Mouse (Mus musculus) hindbrain, embryonic 14.5 days (tissue): Measurements from ENCODE around the gene St6galnac3. TPM values are rescaled to one million over a fixed set of nuclear protein-coding genes. Genes with fewer than 3 reads are reported as not detected.
A peak's percentile ranks its signal among the peaks of the same experiment; 100 is the strongest.

Experiments
- ATAC-seq: fragments of 200-750 bp; cut with Nextera tagmentation; 2 replicates; pipeline ENCODE4 v1.8.0; 2017; ENCODE audit warnings: moderate number of reproducible peaks, mild to moderate bottlenecking, moderate TSS enrichment, moderate library complexity; ENCODE audit not compliant: low FRiP score
- DNase-seq: peaks from one replicate; pipeline ENCODE4 v3.0.0-alpha.2; 2015; ENCODE audit warnings: low spot score
- H3K27ac ChIP-seq: fragments of 300-500 bp; sonication (generic); 2 replicates; pipeline ENCODE4 v1.5.1; 2014; ENCODE audit warnings: mild to moderate bottlenecking, moderate library complexity
- H3K27me3 ChIP-seq: fragments of 300-500 bp; sonication (generic); 2 replicates; pipeline ENCODE4 v1.6.1; 2014; ENCODE audit warnings: mild to moderate bottlenecking, low read length, mixed read lengths; ENCODE audit not compliant: control insufficient read depth, insufficient read depth
- H3K36me3 ChIP-seq: fragments of 300-500 bp; sonication (generic); replicated peaks from 2 replicates; pipeline ENCODE4 v1.6.1; 2014; ENCODE audit not compliant: control insufficient read depth, insufficient read depth
- H3K4me1 ChIP-seq: fragments of 300-500 bp; sonication (generic); replicated peaks from 2 replicates; pipeline ENCODE4 v1.6.1; 2014; ENCODE audit warnings: antibody characterized with exemption, low read length, mixed read lengths; ENCODE audit not compliant: control insufficient read depth, insufficient read depth
- H3K4me2 ChIP-seq: fragments of 300-500 bp; sonication (generic); replicated peaks from 2 replicates; pipeline ENCODE4 v1.6.1; 2014; ENCODE audit warnings: mild to moderate bottlenecking, moderate library complexity
- H3K4me3 ChIP-seq: fragments of 300-500 bp; sonication (generic); replicated peaks from 2 replicates; pipeline ENCODE4 v1.5.1; 2014; ENCODE audit warnings: mild to moderate bottlenecking, low read length
- H3K9ac ChIP-seq: fragments of 300-500 bp; sonication (generic); 2 replicates; pipeline ENCODE4 v1.6.1; 2014
- H3K9me3 ChIP-seq: fragments of 300-500 bp; sonication (generic); 2 replicates; pipeline ENCODE4 v1.6.1; 2016; ENCODE audit warnings: low read length; ENCODE audit not compliant: control insufficient read depth
- WGBS: fragments of 180-500 bp; shearing (Covaris S2); extraction: QIAGEN DNeasy Blood & Tissue Kit; methylation state at CpG from one replicate; pipeline ENCODE4 v1.1.7; 2014; 5-methylcytosine and 5-hydroxymethylcytosine counted together
- polyA plus RNA-seq: library from polyadenylated mRNA; unstranded; fragments of >200 nt; fragmentation: Nextera tagmentation; extraction: Ambion mirVana; gene quantifications from 2 replicates; pipeline ENCODE4 v1.2.1, GENCODE M21; 2014

The St6galnac3 gene
- polyA plus RNA-seq, 1 experiment from 2014 or later: 28.3 TPM

GRCm38 (mm10) chr3:153738421-153738820, 13.4 kb upstream of the St6galnac3 start:
- ATAC-seq: 0 out of 2 replicates have a peak, but pooled peaks have one; percentile 12

GRCm38 (mm10) chr3:153736756-153737280, 11.8 kb upstream of the St6galnac3 start:
- Histone ChIP-seq H3K9ac (no peak overlapping the region), H3K36me3 (no peaks in the 10 kb centered on the region), H3K4me3 (no peak overlapping the region), H3K4me2 (no peak overlapping the region), H3K27ac (no peak overlapping the region), H3K4me1 (0 out of 2 replicates have a peak, but pooled peaks cover 12% of the 10 kb centered on the region), H3K27me3 (no peaks in the 10 kb centered on the region), H3K9me3 (no peaks in the 10 kb centered on the region)
- ATAC-seq (no peak), DNase-seq (no peak)
- WGBS: 66% methylated on average over 16 of the region's 16 CpGs

More at GRCm38 (mm10) chr3:153738421-153738820, 13.4 kb upstream of the St6galnac3 start:
- no peak overlapping the region for H3K9ac ChIP-seq
- H3K9me3 ChIP-seq: no peaks in the 10 kb centered on the region
- WGBS: 19% methylated on average over 10 of the region's 10 CpGs
- no peak overlapping the region for H3K4me3 ChIP-seq
- DNase-seq: no peak
- no peak overlapping the region for H3K27ac ChIP-seq
- no peaks in the 10 kb centered on the region for H3K27me3 ChIP-seq
- no peak overlapping the region for H3K4me2 ChIP-seq
- no peaks in the 10 kb centered on the region for H3K36me3 ChIP-seq
- 0 out of 2 replicates have a peak, but pooled peaks cover 12% of the 10 kb centered on the region for H3K4me1 ChIP-seq

GRCm38 (mm10) chr3:153735796-153736549, 11.0 kb upstream of the St6galnac3 start:
- no peak overlapping the region for H3K27ac ChIP-seq
- 0 out of 2 replicates have a peak, but pooled peaks cover 12% of the 10 kb centered on the region for H3K4me1 ChIP-seq
- H3K9ac ChIP-seq: no peak overlapping the region
- no peak for ATAC-seq
- no peaks in the 10 kb centered on the region for H3K27me3 ChIP-seq
- no peaks in the 10 kb centered on the region for H3K9me3 ChIP-seq
- no peaks in the 10 kb centered on the region for H3K36me3 ChIP-seq
- no peak overlapping the region for H3K4me3 ChIP-seq
- DNase-seq: no peak
- 62% methylated on average over 13 of the region's 13 CpGs for WGBS
- no peak overlapping the region for H3K4me2 ChIP-seq

GRCm38 (mm10) chr3:153734741-153735140, 9.8 kb upstream of the St6galnac3 start:
- no peaks in the 10 kb centered on the region for H3K9me3 ChIP-seq
- H3K4me3 ChIP-seq: no peak overlapping the region
- H3K27me3 ChIP-seq: no peaks in the 10 kb centered on the region
- H3K36me3 ChIP-seq: no peaks in the 10 kb centered on the region
- no peak overlapping the region for H3K4me2 ChIP-seq
- H3K27ac ChIP-seq: no peak overlapping the region
- H3K4me1 ChIP-seq: 0 out of 2 replicates have a peak, but pooled peaks cover 12% of the 10 kb centered on the region
- 46% methylated on average over 10 of the region's 10 CpGs for WGBS
- H3K9ac ChIP-seq: no peak overlapping the region
- peak; percentile 29 for DNase-seq
- no peak for ATAC-seq

- ATAC-seq: no peak
- no peak for DNase-seq
- H3K9ac ChIP-seq: no peak overlapping the region
These were observed 8.6 kb upstream of the St6galnac3 start for GRCm38 (mm10) chr3:153733364-153734159.

GRCm38 (mm10) chr3:153732749-153733148, 7.8 kb upstream of the St6galnac3 start:
- H3K4me2 ChIP-seq: no peak overlapping the region
- H3K4me3 ChIP-seq: no peak overlapping the region
- H3K4me1 ChIP-seq: 0 out of 2 replicates have a peak, but pooled peaks cover 12% of the 10 kb centered on the region
- no peaks in the 10 kb centered on the region for H3K27me3 ChIP-seq
- WGBS: 33% methylated on average over 6 of the region's 6 CpGs
- H3K36me3 ChIP-seq: no peaks in the 10 kb centered on the region
- DNase-seq: no peak
- H3K27ac ChIP-seq: no peak overlapping the region
- no peak overlapping the region for H3K9ac ChIP-seq
- H3K9me3 ChIP-seq: no peaks in the 10 kb centered on the region
- ATAC-seq: no peak

More at GRCm38 (mm10) chr3:153733364-153734159, 8.6 kb upstream of the St6galnac3 start:
- Histone ChIP-seq H3K27me3 (no peaks in the 10 kb centered on the region), H3K36me3 (no peaks in the 10 kb centered on the region), H3K4me1 (0 out of 2 replicates have a peak, but pooled peaks cover 12% of the 10 kb centered on the region), H3K27ac (no peak overlapping the region), H3K4me3 (no peak overlapping the region), H3K9me3 (no peaks in the 10 kb centered on the region), H3K4me2 (no peak overlapping the region)
- whole genome bisulfite sequencing: 95% methylated on average over 4 of the region's 4 CpGs

- ATAC-seq (no peak), DNase-seq (no peak)
- H3K9ac ChIP-seq: no peak overlapping the region
- H3K4me1 ChIP-seq: 0 out of 2 replicates have a peak, but pooled peaks cover 12% of the 10 kb centered on the region
- H3K27ac ChIP-seq: no peak overlapping the region
- no peak overlapping the region for H3K4me3 ChIP-seq
- H3K4me2 ChIP-seq: no peak overlapping the region
- H3K9me3 ChIP-seq: no peaks in the 10 kb centered on the region
- no peaks in the 10 kb centered on the region for H3K36me3 ChIP-seq
- H3K27me3 ChIP-seq: no peaks in the 10 kb centered on the region
- WGBS: 68% methylated on average over 6 of the region's 6 CpGs
These were observed 7.1 kb upstream of the St6galnac3 start for GRCm38 (mm10) chr3:153732035-153732434.

- no peak overlapping the region for H3K4me2 ChIP-seq
- no peak for DNase-seq
- H3K9ac ChIP-seq: no peak overlapping the region
- H3K4me1 ChIP-seq: peaks cover 13% of the 10 kb centered on the region
- no peaks in the 10 kb centered on the region for H3K36me3 ChIP-seq
- no peak overlapping the region for H3K4me3 ChIP-seq
- H3K27ac ChIP-seq: no peak overlapping the region
- no peak for ATAC-seq
- H3K27me3 ChIP-seq: no peaks in the 10 kb centered on the region
- H3K9me3 ChIP-seq: no peaks in the 10 kb centered on the region
These were observed 3.6 kb upstream of the St6galnac3 start for GRCm38 (mm10) chr3:153728577-153728976.

GRCm38 (mm10) chr3:153723467-153724079, 1.4 kb downstream of the St6galnac3 start:
- Histone ChIP-seq H3K4me3 (peak overlapping the region; percentile 70), H3K27me3 (no peaks in the 10 kb centered on the region), H3K27ac (no peak overlapping the region), H3K4me1 (peaks cover 18% of the 10 kb centered on the region), H3K9me3 (no peaks in the 10 kb centered on the region), H3K9ac (no peak overlapping the region), H3K4me2 (peak overlapping the region; percentile 91), H3K36me3 (no peaks in the 10 kb centered on the region)
- ATAC-seq (no peak), DNase-seq (no peak)
- 79% methylated on average over 9 of the region's 9 CpGs for WGBS
